Mouse (Mus musculus): ENCODE data around the gene Med31.

DNA sequence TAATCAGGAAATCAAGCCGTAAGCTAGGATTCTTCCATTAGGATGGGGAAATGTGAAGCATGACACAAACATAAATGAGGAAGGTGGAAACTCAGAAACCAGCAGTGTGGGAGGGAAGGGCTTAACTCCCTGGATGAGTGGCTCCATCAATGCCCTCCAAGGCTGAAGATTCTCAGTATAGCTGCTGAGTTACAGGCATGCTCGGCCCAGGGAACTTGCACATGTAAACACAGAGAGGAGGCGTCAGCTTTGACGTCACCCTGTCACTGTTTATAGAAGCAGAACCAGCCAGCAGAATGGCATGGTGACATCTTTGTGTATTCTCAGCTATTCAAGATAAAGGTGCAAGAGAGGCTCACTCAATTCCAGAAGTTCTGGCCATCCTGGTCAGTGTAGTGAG is 31.1 kb downstream of the Med31 start:
- TF ChIP-seq CTCF (IDR thresholded peaks at IDR 0.05; ENCODE audit: low read depth) (no peak), EP300 (IDR thresholded peaks at IDR 0.05; ENCODE audit: low read depth) (no peak)
